ENCODE assay signal across 9 mouse cellular contexts in genomic region chr10:99393523-99393922, GRCm38 (mm10).
A peak's percentile ranks its signal among the peaks of the same experiment; 100 is the strongest.
DNase-seq lines count a peak whose midpoint lies in the region; ATAC-seq and TF ChIP-seq lines count a peak whose summit lies in the region.
"Had no signal": no experiment of that assay in that cellular context is flagged by ENCODE, and none has a peak within 500 bp of the region (broad histone marks: within the 10 kb centered on the region; RNA-seq: fewer than 3 reads in every experiment).

No protein-coding gene starts in this region.

- TF ChIP-seq CTCF in gastrocnemius, adult 2 months (IDR thresholded peaks at IDR 0.05) = no peak

- peak; percentile 21 for DNase-seq in gastrocnemius, adult 2 months
- no peak for DNase-seq in gastrocnemius, postnatal 14 days
- peak; percentile 55 for DNase-seq in A20 (ENCODE audit: low read depth, low spot score)
- peak; percentile 48 to 50 for DNase-seq in frontal cortex, postnatal 36 days (ENCODE audit: low spot score in 2 of 2)
- no peak for DNase-seq in cerebellum, adult 11-12 months
- no peak for DNase-seq in adrenal gland, postnatal 25 days
- no peak for DNase-seq in adrenal gland, adult 8-10 months

- intact Hi-C loops in gastrocnemius, adult 2 months (cut with DNase I) = no loop called here
- intact Hi-C loops in gastrocnemius, postnatal 14 days (cut with DNase I; ENCODE audit: low total_unique reads) = loop anchor here (10.0 kb wide), 1 partner anchor 141 kb away; no protein-coding TSS in a partner anchor

- peaks cover 9% of the 10 kb centered on the region; the same call in 1 of the 2 replicates for H3K9me3 ChIP-seq in limb, embryonic 12.5 days
- H3K9me3 ChIP-seq: stomach, embryonic 15.5 days had no signal

- no peak overlapping the region for H3K9ac ChIP-seq in limb, embryonic 12.5 days (replicated peaks)
- H3K9ac ChIP-seq: stomach, embryonic 15.5 days had no signal

- H3K4me3 ChIP-seq in gastrocnemius, adult 2 months = no peak overlapping the region
- no peak overlapping the region for H3K4me3 ChIP-seq in limb, embryonic 12.5 days (replicated peaks)
- H3K4me3 ChIP-seq: stomach, embryonic 15.5 days had no signal

- no peak overlapping the region; the same call in 1 of the 2 replicates for H3K27ac ChIP-seq in gastrocnemius, adult 2 months
- H3K27ac ChIP-seq in limb, embryonic 12.5 days = peak overlapping the region; percentile 67
- H3K27ac ChIP-seq: stomach, embryonic 15.5 days had no signal

- 16% methylated on average over 8 of the region's 8 CpGs for WGBS in limb, embryonic 12.5 days

- H3K27me3 ChIP-seq in limb, embryonic 12.5 days = 0 out of 2 replicates have a peak, but pooled peaks cover 2% of the 10 kb centered on the region
- H3K27me3 ChIP-seq: stomach, embryonic 15.5 days had no signal

- peaks cover 34% of the 10 kb centered on the region for H3K4me1 ChIP-seq in limb, embryonic 12.5 days (replicated peaks)
- H3K4me1 ChIP-seq: stomach, embryonic 15.5 days had no signal

- H3K36me3 ChIP-seq in limb, embryonic 12.5 days = no peaks in the 10 kb centered on the region
- H3K36me3 ChIP-seq: stomach, embryonic 15.5 days had no signal

- ATAC-seq in limb, embryonic 12.5 days (ENCODE audit: insufficient number of reproducible peaks, insufficient read depth, low FRiP score, low TSS enrichment, low read depth) = no peak

- no peak overlapping the region; the same call in 1 of the 2 replicates for H3K4me2 ChIP-seq in limb, embryonic 12.5 days
- H3K4me2 ChIP-seq: stomach, embryonic 15.5 days had no signal

Comparison
In these comparisons a context has a peak if more than half of its experiments do, and no peak if none do; other contexts are left out.
1. DNase-seq: peak in gastrocnemius, adult 2 months (single experiment), A20 (single experiment) and frontal cortex, postnatal 36 days (2 of 2); none in gastrocnemius, postnatal 14 days (single experiment), cerebellum, adult 11-12 months (single experiment), adrenal gland, postnatal 25 days (single experiment) and adrenal gland, adult 8-10 months (single experiment).